ENCODE assay signal across 12 mouse cellular contexts in the genomic region with DNA sequence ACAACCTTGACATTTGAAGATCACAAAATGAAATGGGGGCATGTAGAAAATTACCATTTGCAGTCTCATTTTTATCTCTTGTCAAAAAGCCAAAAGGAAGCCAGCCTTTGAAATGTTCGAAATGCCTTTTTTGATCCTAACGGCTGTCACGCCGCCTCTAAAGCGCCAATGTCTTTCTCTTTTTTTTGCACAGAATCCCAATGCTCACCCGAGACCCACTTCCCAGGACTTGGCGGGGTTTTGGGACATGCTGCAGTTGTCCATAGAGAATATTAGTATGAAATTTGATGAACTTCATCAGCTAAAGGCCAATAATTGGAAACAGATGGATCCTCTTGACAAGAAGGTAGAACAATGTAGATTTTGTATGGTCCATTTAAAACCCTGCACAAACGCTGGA.
"Had no signal": no experiment of that assay in that cellular context is flagged by ENCODE, and none has a peak within 500 bp of the region (broad histone marks: within the 10 kb centered on the region; RNA-seq: fewer than 3 reads in every experiment).

No protein-coding gene starts in this region.

- H3K4me1 ChIP-seq: liver, embryonic 13.5 days had no signal

- H3K4me3 ChIP-seq: layer of hippocampus, adult 2 months; left cerebral cortex, adult 2 months; liver, embryonic 13.5 days had no signal

- DNase-seq: kidney, postnatal 25 days; layer of hippocampus, adult 9-11 months; liver, embryonic 13.5 days; lung, adult 2 months; lung, postnatal 14 days; lung, postnatal 4 days; midbrain, embryonic 14.5 days; thymus, adult 18-20 months; thymus, postnatal 36 days had no signal

- H3K27ac ChIP-seq: kidney, postnatal 0 days; layer of hippocampus, adult 2 months; left cerebral cortex, adult 2 months; liver, embryonic 13.5 days had no signal

- H3K9me3 ChIP-seq: liver, embryonic 13.5 days had no signal

- H3K36me3 ChIP-seq: liver, embryonic 13.5 days had no signal
